Mouse (Mus musculus) testis, adult 2 months (tissue): ENCODE results near the gene Igsf9b. TPM values are rescaled to one million over a fixed set of nuclear protein-coding genes. Genes with fewer than 3 reads are reported as not detected.

ENCODE experiments used
- H3K27ac ChIP-seq: fragments of 200-500 bp; 2 replicates; pipeline ENCODE4 v1.5.1; 2012; ENCODE audit warnings: low read depth, low read length; ENCODE audit not compliant: control insufficient read depth, insufficient read depth
- H3K27me3 ChIP-seq: fragments of 200-500 bp; 2 replicates; pipeline ENCODE4 v1.6.1; 2012; ENCODE audit warnings: mild to moderate bottlenecking, low read length, moderate library complexity; ENCODE audit not compliant: control insufficient read depth, insufficient read depth
- H3K36me3 ChIP-seq: fragments of 200-500 bp; 2 replicates; pipeline ENCODE4 v1.6.1; 2012; ENCODE audit warnings: mild to moderate bottlenecking, low read length; ENCODE audit not compliant: control insufficient read depth, insufficient read depth
- H3K4me1 ChIP-seq: fragments of 200-500 bp; 2 replicates; pipeline ENCODE4 v1.6.1; 2012; ENCODE audit warnings: low read length; ENCODE audit not compliant: control insufficient read depth, insufficient read depth
- H3K4me3 ChIP-seq: fragments of 200-500 bp; 2 replicates; pipeline ENCODE4 v1.5.1; 2012; ENCODE audit warnings: low read depth, mild to moderate bottlenecking, low read length, moderate library complexity, mixed read lengths; ENCODE audit not compliant: control insufficient read depth
- CTCF ChIP-seq: fragments of 200-500 bp; IDR thresholded peaks from 2 replicates; pipeline ENCODE4 v1.5.1; 2012; ENCODE audit warnings: low read depth, mild to moderate bottlenecking, inconsistent platforms, low read length, moderate library complexity; ENCODE audit not compliant: control insufficient read depth, insufficient read depth, insufficient replicate concordance
- POLR2A ChIP-seq: fragments of 200-500 bp; IDR thresholded peaks from 2 replicates; pipeline ENCODE4 v1.6.1; 2012; ENCODE audit warnings: low read depth, mild to moderate bottlenecking, inconsistent platforms, low read length, moderate library complexity; ENCODE audit not compliant: control insufficient read depth
- polyA plus RNA-seq: library from polyadenylated mRNA; depleted of rRNA; stranded (reverse); fragments of >200 nt; gene quantifications from 2 replicates; pipeline ENCODE4 v1.2.3, GENCODE M21; 2012

The Igsf9b gene
- polyA plus RNA-seq, 1 experiment = 1.9 TPM

- Histone ChIP-seq H3K4me3 (no peak overlapping the region), H3K36me3 (no peaks in the 10 kb centered on the region), H3K4me1 (no peaks in the 10 kb centered on the region), H3K27ac (no peak overlapping the region), H3K27me3 (no peaks in the 10 kb centered on the region)
- no peak for TF ChIP-seq POLR2A
- no peak for TF ChIP-seq CTCF
These were observed 35.9 kb downstream of the Igsf9b start for GRCm38 (mm10) chr9:27334895-27335294.

DNA sequence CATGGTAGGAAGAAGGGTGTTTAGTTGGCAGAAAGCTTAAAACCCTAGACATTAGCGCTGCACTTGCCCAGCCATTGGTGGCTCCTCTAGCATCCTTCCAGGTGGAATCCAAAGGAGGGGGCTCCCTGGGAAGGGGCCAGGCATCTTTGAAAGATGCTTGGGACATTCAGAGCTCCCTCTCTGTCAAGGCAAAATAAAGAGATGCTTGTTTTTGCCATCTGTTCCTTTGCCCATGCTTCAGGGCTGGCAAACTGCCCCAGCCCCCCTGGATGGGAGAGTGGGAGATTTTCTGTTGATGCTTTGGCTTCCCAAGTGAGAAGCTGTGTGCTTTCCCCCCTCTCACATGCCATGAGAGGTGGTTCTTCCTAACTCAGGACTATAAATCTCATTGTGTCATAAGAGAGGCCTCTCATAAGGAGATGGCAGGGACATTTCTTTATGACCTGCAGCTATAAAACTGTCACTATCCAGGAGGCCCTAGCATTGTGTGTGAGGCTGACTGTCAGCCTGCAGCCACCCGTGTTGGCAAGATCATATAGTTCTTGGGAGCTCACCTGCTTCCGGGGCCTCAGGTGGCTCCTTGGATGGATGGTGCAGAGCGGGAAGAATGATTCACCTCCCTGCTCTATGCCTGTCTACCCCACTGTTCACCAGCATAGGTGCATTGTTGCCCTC, 38.1 kb downstream of the Igsf9b start:
- no peaks in the 10 kb centered on the region for H3K36me3 ChIP-seq
- no peaks in the 10 kb centered on the region for H3K4me1 ChIP-seq
- no peak overlapping the region for H3K4me3 ChIP-seq
- no peak overlapping the region for H3K27ac ChIP-seq
- H3K27me3 ChIP-seq = no peaks in the 10 kb centered on the region
- TF ChIP-seq POLR2A = no peak
- TF ChIP-seq CTCF = no peak

- H3K4me3 ChIP-seq = no peak overlapping the region
- no peak overlapping the region for H3K27ac ChIP-seq
- no peaks in the 10 kb centered on the region for H3K4me1 ChIP-seq
- H3K27me3 ChIP-seq = no peaks in the 10 kb centered on the region
- TF ChIP-seq POLR2A (no peak), CTCF (no peak)
- no peaks in the 10 kb centered on the region for H3K36me3 ChIP-seq
These were observed 40.2 kb downstream of the Igsf9b start for GRCm38 (mm10) chr9:27339168-27339567.

- Histone ChIP-seq H3K4me1 (no peaks in the 10 kb centered on the region), H3K27ac (no peak overlapping the region), H3K27me3 (no peaks in the 10 kb centered on the region), H3K36me3 (no peaks in the 10 kb centered on the region), H3K4me3 (no peak overlapping the region)
- TF ChIP-seq POLR2A (no peak), CTCF (no peak)
These were observed 47.7 kb downstream of the Igsf9b start for GRCm38 (mm10) chr9:27346541-27347269.

DNA sequence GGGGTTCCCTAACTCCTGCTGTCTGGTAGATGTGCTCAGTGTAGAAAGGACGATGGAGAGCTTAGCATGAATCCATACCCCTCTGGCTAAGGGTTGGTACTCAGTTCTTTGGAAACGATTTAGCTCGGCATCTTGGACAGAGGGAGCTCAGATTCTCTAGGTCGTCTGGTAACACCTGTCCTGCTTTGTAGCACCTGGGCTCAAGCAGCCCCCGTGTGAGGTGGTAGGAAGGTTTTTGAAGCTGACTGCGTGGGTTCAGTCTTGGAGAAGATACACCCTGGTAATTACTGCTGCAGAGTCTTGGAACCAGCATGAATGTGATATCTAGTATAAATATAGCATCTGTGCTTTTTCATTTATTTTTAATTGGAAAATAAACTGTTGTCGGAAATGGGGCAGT, 54.1 kb downstream of the Igsf9b start:
- Histone ChIP-seq H3K36me3 (no peaks in the 10 kb centered on the region), H3K4me3 (no peak overlapping the region), H3K27ac (no peak overlapping the region), H3K4me1 (no peaks in the 10 kb centered on the region), H3K27me3 (no peaks in the 10 kb centered on the region)
- TF ChIP-seq POLR2A (no peak), CTCF (no peak)

DNA sequence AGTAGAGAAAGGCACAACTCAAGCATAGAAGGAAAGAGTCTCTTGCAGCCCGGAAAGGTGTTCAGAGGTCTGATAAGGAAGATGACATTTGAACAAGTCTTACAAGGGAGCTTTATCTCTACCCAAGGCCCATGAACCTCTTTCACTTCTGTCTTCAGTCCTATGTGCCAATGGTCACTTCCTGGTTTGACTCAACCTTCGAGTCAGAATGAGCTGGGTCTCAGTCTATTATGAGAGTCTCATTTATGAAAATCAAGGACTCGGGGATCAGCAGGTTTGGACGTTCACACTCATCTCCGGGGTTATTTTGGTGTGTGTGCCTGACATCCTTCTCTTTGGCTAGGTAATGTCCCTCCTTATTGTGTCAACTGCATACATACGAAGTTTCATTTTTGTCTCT, 58.9 kb downstream of the Igsf9b start:
- Histone ChIP-seq H3K27me3 (no peaks in the 10 kb centered on the region), H3K27ac (no peak overlapping the region), H3K4me3 (no peak overlapping the region), H3K36me3 (no peaks in the 10 kb centered on the region), H3K4me1 (no peaks in the 10 kb centered on the region)
- TF ChIP-seq POLR2A (no peak), CTCF (no peak)

- no peak for TF ChIP-seq CTCF
- no peak for TF ChIP-seq POLR2A
- H3K27me3 ChIP-seq = no peaks in the 10 kb centered on the region
- H3K36me3 ChIP-seq = no peaks in the 10 kb centered on the region
- H3K4me3 ChIP-seq = no peak overlapping the region
- no peaks in the 10 kb centered on the region for H3K4me1 ChIP-seq
- no peak overlapping the region for H3K27ac ChIP-seq
These were observed 68.2 kb downstream of the Igsf9b start for GRCm38 (mm10) chr9:27367231-27367630.

GRCm38 (mm10) chr9:27369108-27369507, 70.1 kb downstream of the Igsf9b start:
- Histone ChIP-seq H3K4me1 (no peaks in the 10 kb centered on the region), H3K36me3 (no peaks in the 10 kb centered on the region)
- TF ChIP-seq CTCF (no peak), POLR2A (no peak)

More at GRCm38 (mm10) chr9:27369108-27369507, 70.1 kb downstream of the Igsf9b start:
- Histone ChIP-seq H3K4me3 (no peak overlapping the region), H3K27me3 (no peaks in the 10 kb centered on the region), H3K27ac (no peak overlapping the region)
